Mouse (Mus musculus) heart, postnatal 0 days (tissue): ENCODE results near the gene Scp2d1.

Source experiments
- CTCF ChIP-seq: IDR thresholded peaks from 2 replicates; pipeline ENCODE4 v1.5.1; 2016; ENCODE audit warnings: antibody characterized with exemption, control low read depth, low read depth
- EP300 ChIP-seq: IDR thresholded peaks from 2 replicates; pipeline ENCODE4 v1.6.1; 2016; ENCODE audit warnings: antibody characterized with exemption, low read depth

- TF ChIP-seq EP300: no peak
- TF ChIP-seq CTCF: peak; percentile 44
Observed at GRCm38 (mm10) chr2:144868827-144869226, 45.4 kb downstream of the Scp2d1 start.
